In genomic region chr13:45200511-45201120, GRCm38 (mm10) we compare ENCODE assay signal across 15 mouse cellular contexts.
DNase-seq lines count a peak whose midpoint lies in the region; ATAC-seq and TF ChIP-seq lines count a peak whose summit lies in the region.
"Had no signal": no experiment of that assay in that cellular context is flagged by ENCODE, and none has a peak within 500 bp of the region (broad histone marks: within the 10 kb centered on the region; RNA-seq: fewer than 3 reads in every experiment).

No protein-coding gene starts in this region.

- 35% methylated on average over 9 of the region's 9 CpGs for WGBS in kidney, postnatal 0 days
- 81% methylated on average over 9 of the region's 9 CpGs for WGBS in midbrain, embryonic 10.5 days
- WGBS in hindbrain, embryonic 14.5 days = 78% methylated on average over 9 of the region's 9 CpGs

- no peaks in the 10 kb centered on the region for H3K9me3 ChIP-seq in kidney, postnatal 0 days (replicated peaks; ENCODE audit: low read length)
- H3K9me3 ChIP-seq in midbrain, embryonic 10.5 days (replicated peaks) = no peaks in the 10 kb centered on the region
- H3K9me3 ChIP-seq in hindbrain, embryonic 14.5 days (ENCODE audit: control insufficient read depth, low read length) = no peaks in the 10 kb centered on the region
- H3K9me3 ChIP-seq: forebrain, embryonic 12.5 days; heart, embryonic 15.5 days; liver, embryonic 13.5 days; neural tube, embryonic 12.5 days had no signal

- H3K9ac ChIP-seq in kidney, postnatal 0 days (ENCODE audit: low read depth, low read length) = no peak overlapping the region
- H3K9ac ChIP-seq in hindbrain, embryonic 14.5 days = no peak overlapping the region
- H3K9ac ChIP-seq: forebrain, embryonic 12.5 days; heart, embryonic 15.5 days; liver, embryonic 13.5 days; neural tube, embryonic 12.5 days had no signal

- no peak overlapping the region for H3K4me2 ChIP-seq in kidney, postnatal 0 days (ENCODE audit: low read length)
- H3K4me2 ChIP-seq in hindbrain, embryonic 14.5 days (replicated peaks) = no peak overlapping the region
- H3K4me2 ChIP-seq: forebrain, embryonic 12.5 days; heart, embryonic 15.5 days; liver, embryonic 13.5 days; neural tube, embryonic 12.5 days had no signal

- no peaks in the 10 kb centered on the region for H3K36me3 ChIP-seq in kidney, postnatal 0 days (ENCODE audit: insufficient read depth, low read length)
- H3K36me3 ChIP-seq in midbrain, embryonic 10.5 days = no peaks in the 10 kb centered on the region
- H3K36me3 ChIP-seq in hindbrain, embryonic 14.5 days (replicated peaks; ENCODE audit: control insufficient read depth, insufficient read depth) = no peaks in the 10 kb centered on the region
- H3K36me3 ChIP-seq: forebrain, embryonic 12.5 days; heart, embryonic 15.5 days; liver, embryonic 13.5 days; neural tube, embryonic 12.5 days had no signal

- H3K4me1 ChIP-seq in kidney, postnatal 0 days (replicated peaks; ENCODE audit: insufficient read depth, low read length) = no peaks in the 10 kb centered on the region
- no peaks in the 10 kb centered on the region for H3K4me1 ChIP-seq in midbrain, embryonic 10.5 days
- 0 out of 2 replicates have a peak, but pooled peaks cover 3% of the 10 kb centered on the region for H3K4me1 ChIP-seq in hindbrain, embryonic 14.5 days (replicated peaks; ENCODE audit: control insufficient read depth, insufficient read depth, low read length)
- H3K4me1 ChIP-seq: forebrain, embryonic 12.5 days; heart, embryonic 15.5 days; liver, embryonic 13.5 days; neural tube, embryonic 12.5 days had no signal

- no peaks in the 10 kb centered on the region for H3K27me3 ChIP-seq in kidney, postnatal 0 days (ENCODE audit: insufficient read depth, low read length)
- H3K27me3 ChIP-seq in midbrain, embryonic 10.5 days (ENCODE audit: low read depth, poor library complexity, severe bottlenecking) = no peaks in the 10 kb centered on the region
- no peaks in the 10 kb centered on the region for H3K27me3 ChIP-seq in hindbrain, embryonic 14.5 days (ENCODE audit: control insufficient read depth, insufficient read depth, low read length)
- H3K27me3 ChIP-seq: forebrain, embryonic 12.5 days; heart, embryonic 15.5 days; neural tube, embryonic 12.5 days had no signal

- TF ChIP-seq CTCF in kidney, postnatal 0 days (IDR thresholded peaks at IDR 0.05; ENCODE audit: low read depth) = no peak

- DNase-seq in kidney, postnatal 0 days (ENCODE audit: low spot score) = peak; percentile 35
- DNase-seq in kidney, adult 11 months = no peak
- DNase-seq in right cerebral cortex, adult 18-20 months = peak; percentile 39
- DNase-seq in right cerebral cortex, postnatal 25 days = no peak
- DNase-seq in cerebellum, postnatal 10 days = peak; percentile 26 to 47
- DNase-seq in right cerebral cortex, postnatal 36 days (ENCODE audit: low spot score in 2 of 2) = peak; percentile 7 to 20
- no peak for DNase-seq in midbrain, embryonic 10.5 days (ENCODE audit: low spot score)
- no peak for DNase-seq in hindbrain, embryonic 14.5 days (ENCODE audit: low spot score)
- DNase-seq: heart, adult 18-20 months; liver, embryonic 13.5 days; thymus, postnatal 36 days had no signal

- H3K4me3 ChIP-seq in kidney, postnatal 0 days (replicated peaks; ENCODE audit: low read depth, low read length) = no peak overlapping the region
- no peak overlapping the region for H3K4me3 ChIP-seq in midbrain, embryonic 10.5 days
- no peak overlapping the region for H3K4me3 ChIP-seq in hindbrain, embryonic 14.5 days (replicated peaks; ENCODE audit: low read length)
- H3K4me3 ChIP-seq: forebrain, embryonic 12.5 days; heart, embryonic 15.5 days; liver, embryonic 13.5 days; neural tube, embryonic 12.5 days had no signal

- no peak for ATAC-seq in kidney, postnatal 0 days (replicated peaks; ENCODE audit: low FRiP score, low read depth)
- no peak for ATAC-seq in hindbrain, embryonic 14.5 days (ENCODE audit: low FRiP score)
- ATAC-seq: midbrain, embryonic 16.5 days had no signal

- no peak overlapping the region for H3K27ac ChIP-seq in kidney, postnatal 0 days
- H3K27ac ChIP-seq in midbrain, embryonic 10.5 days (replicated peaks) = no peak overlapping the region
- H3K27ac ChIP-seq in hindbrain, embryonic 14.5 days = no peak overlapping the region
- H3K27ac ChIP-seq: forebrain, embryonic 12.5 days; heart, embryonic 15.5 days; liver, embryonic 13.5 days; neural tube, embryonic 12.5 days had no signal

Comparison
In these comparisons a context has a peak if more than half of its experiments do, and no peak if none do; other contexts are left out.
1. DNase-seq: peak in kidney, postnatal 0 days (single experiment), right cerebral cortex, adult 18-20 months (single experiment), cerebellum, postnatal 10 days (2 of 2) and right cerebral cortex, postnatal 36 days (2 of 2); none in kidney, adult 11 months (single experiment), right cerebral cortex, postnatal 25 days (single experiment), midbrain, embryonic 10.5 days (single experiment) and hindbrain, embryonic 14.5 days (single experiment).